Mouse (Mus musculus) testis, postnatal 10 days (tissue): ENCODE results near the gene Itgal.
"Not testable (repeated sequence)": the region's sequence is repeated elsewhere in the genome, so short reads cannot be mapped to it uniquely, and the experiment has no call there.

Experiments
- DNase-seq: peaks from one replicate; pipeline ENCODE4 v3.0.0; 2021; ENCODE audit warnings: low spot score

The Itgal gene

GRCm38 (mm10) chr7:127296098-127296497, at the start of gene Itgal:
TSS of gene Itgal (plus strand) at chr7:127296260.
- no peak for DNase-seq

- DNase-seq = not testable (repeated sequence)
These were observed 45.5 kb upstream of the Itgal start for GRCm38 (mm10) chr7:127250511-127250910.

- DNase-seq = no peak
These were observed 43.6 kb upstream of the Itgal start for GRCm38 (mm10) chr7:127252414-127252813.

- DNase-seq = no peak
These were observed 42.7 kb upstream of the Itgal start for GRCm38 (mm10) chr7:127253341-127253740.

- peak; percentile 97 for DNase-seq
These were observed 42.0 kb upstream of the Itgal start for GRCm38 (mm10) chr7:127253821-127254769.

GRCm38 (mm10) chr7:127255008-127255407, 41.1 kb upstream of the Itgal start:
- DNase-seq = no peak

GRCm38 (mm10) chr7:127255965-127256364, 40.1 kb upstream of the Itgal start:
- DNase-seq = no peak

GRCm38 (mm10) chr7:127256518-127256917, 39.5 kb upstream of the Itgal start:
- DNase-seq = no peak

GRCm38 (mm10) chr7:127259186-127259905, 36.7 kb upstream of the Itgal start:
- no peak for DNase-seq

- peak; percentile 97 for DNase-seq
These were observed 35.5 kb upstream of the Itgal start, which contains the start of gene Dctpp1 for GRCm38 (mm10) chr7:127260309-127261111. TSS of gene Dctpp1 (minus strand) at chr7:127260709.

GRCm38 (mm10) chr7:127262218-127262961, 33.7 kb upstream of the Itgal start:
- DNase-seq = peak; percentile 56

GRCm38 (mm10) chr7:127263526-127263925, 32.5 kb upstream of the Itgal start:
- no peak for DNase-seq

GRCm38 (mm10) chr7:127270256-127270655, 25.8 kb upstream of the Itgal start:
- DNase-seq = no peak

GRCm38 (mm10) chr7:127270666-127271065, 25.4 kb upstream of the Itgal start:
- no peak for DNase-seq

- DNase-seq = no peak
These were observed 25.0 kb upstream of the Itgal start for GRCm38 (mm10) chr7:127271093-127271492.

- DNase-seq = no peak
These were observed 23.5 kb upstream of the Itgal start for GRCm38 (mm10) chr7:127272566-127272965.

GRCm38 (mm10) chr7:127273118-127273923, 22.7 kb upstream of the Itgal start:
- DNase-seq = peak; percentile 69

GRCm38 (mm10) chr7:127273925-127274789, 21.9 kb upstream of the Itgal start, which contains the start of gene Sephs2:
TSS of gene Sephs2 (minus strand) at chr7:127274055.
- DNase-seq = peak; percentile 94

GRCm38 (mm10) chr7:127276519-127276961, 19.5 kb upstream of the Itgal start:
- DNase-seq = no peak
